ENCODE assay signal across 20 mouse cellular contexts in the genomic region with DNA sequence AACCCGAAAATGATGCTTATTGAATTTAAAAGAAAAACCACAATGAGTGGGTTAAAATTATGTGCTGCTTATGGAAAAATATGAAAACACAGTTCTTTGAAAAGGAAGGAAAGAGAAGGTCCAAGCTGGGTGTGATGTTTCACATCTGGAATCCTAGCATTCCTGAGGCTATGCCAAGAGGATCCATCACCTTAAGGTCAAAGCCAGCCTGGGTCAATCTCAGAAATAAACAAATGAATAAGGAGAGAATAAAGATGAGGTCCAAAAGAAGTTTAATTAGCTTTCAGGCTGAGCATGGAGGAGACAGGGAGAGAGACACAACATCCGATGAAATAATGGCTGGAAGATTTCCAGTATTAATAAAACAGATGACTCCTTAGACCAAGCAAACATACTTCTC.
A peak's percentile ranks its signal among the peaks of the same experiment; 100 is the strongest.
DNase-seq lines count a peak whose midpoint lies in the region; ATAC-seq and TF ChIP-seq lines count a peak whose summit lies in the region.
"Had no signal": no experiment of that assay in that cellular context is flagged by ENCODE, and none has a peak within 500 bp of the region (broad histone marks: within the 10 kb centered on the region; RNA-seq: fewer than 3 reads in every experiment).

No protein-coding gene starts in this region.

- no peaks in the 10 kb centered on the region for H3K9me3 ChIP-seq in lung, embryonic 15.5 days
- no peaks in the 10 kb centered on the region for H3K9me3 ChIP-seq in lung, postnatal 0 days (ENCODE audit: low read length)
- H3K9me3 ChIP-seq: embryonic facial prominence, embryonic 10.5 days; forebrain, embryonic 13.5 days; heart, embryonic 10.5 days; hindbrain, embryonic 12.5 days had no signal

- no peak overlapping the region for H3K9ac ChIP-seq in lung, embryonic 15.5 days
- no peak overlapping the region for H3K9ac ChIP-seq in lung, postnatal 0 days (replicated peaks; ENCODE audit: low read depth)
- H3K9ac ChIP-seq: forebrain, embryonic 13.5 days; forebrain, postnatal 0 days; hindbrain, embryonic 12.5 days had no signal

- no peaks in the 10 kb centered on the region for H3K27me3 ChIP-seq in lung, embryonic 15.5 days
- no peaks in the 10 kb centered on the region for H3K27me3 ChIP-seq in lung, postnatal 0 days (replicated peaks; ENCODE audit: insufficient read depth, low read length)
- H3K27me3 ChIP-seq: forebrain, embryonic 13.5 days; hindbrain, embryonic 12.5 days had no signal

- WGBS in lung, embryonic 15.5 days = 38% methylated on average over 2 of the region's 2 CpGs
- WGBS in lung, postnatal 0 days = 41% methylated on average over 2 of the region's 2 CpGs

- TF ChIP-seq CTCF in lung, postnatal 0 days (IDR thresholded peaks at IDR 0.05) = no peak

- H3K4me2 ChIP-seq in lung, embryonic 15.5 days = no peak overlapping the region
- no peak overlapping the region for H3K4me2 ChIP-seq in lung, postnatal 0 days (replicated peaks; ENCODE audit: low read depth, low read length)
- H3K4me2 ChIP-seq: forebrain, embryonic 13.5 days; hindbrain, embryonic 12.5 days had no signal

- DNase-seq in kidney, postnatal 10 days = peak; percentile 6
- DNase-seq in kidney, postnatal 36 days = no peak
- peak; percentile 59 for DNase-seq in lung, postnatal 0 days (ENCODE audit: low spot score)
- peak; percentile 64 for DNase-seq in lung, postnatal 36 days
- DNase-seq in layer of hippocampus, postnatal 10 days (ENCODE audit: low spot score in 2 of 2) = no peak
- DNase-seq in retina, postnatal 1 day = no peak
- DNase-seq: adrenal gland, adult 2 months; adrenal gland, postnatal 25 days; cerebellum, adult 18-20 months; cerebellum, adult 9-11 months; forebrain, postnatal 0 days; gastrocnemius, adult 2 months; gastrocnemius, postnatal 25 days; heart, postnatal 10 days; heart, postnatal 4 days had no signal

- ATAC-seq in lung, embryonic 15.5 days (ENCODE audit: borderline replicate concordance, extremely low read depth, low FRiP score, low TSS enrichment) = peak; percentile 91; the same call in 1 of the 2 replicates
- ATAC-seq in lung, postnatal 0 days = peak; percentile 79
- ATAC-seq: forebrain, embryonic 13.5 days; forebrain, postnatal 0 days had no signal

- no peak overlapping the region for H3K4me3 ChIP-seq in lung, embryonic 15.5 days
- H3K4me3 ChIP-seq in lung, postnatal 0 days (ENCODE audit: low read depth, low read length) = no peak overlapping the region
- H3K4me3 ChIP-seq: embryonic facial prominence, embryonic 10.5 days; forebrain, embryonic 13.5 days; gastrocnemius, adult 2 months; heart, embryonic 10.5 days; hindbrain, embryonic 12.5 days had no signal

- H3K36me3 ChIP-seq in lung, embryonic 15.5 days = no peaks in the 10 kb centered on the region
- H3K36me3 ChIP-seq in lung, postnatal 0 days (ENCODE audit: insufficient read depth, low read length) = no peaks in the 10 kb centered on the region
- H3K36me3 ChIP-seq: embryonic facial prominence, embryonic 10.5 days; heart, embryonic 10.5 days; hindbrain, embryonic 12.5 days had no signal

- peaks cover 2% of the 10 kb centered on the region; the same call in 1 of the 2 replicates for H3K4me1 ChIP-seq in lung, embryonic 15.5 days
- H3K4me1 ChIP-seq in lung, postnatal 0 days (ENCODE audit: insufficient read depth, low read depth, low read length) = peaks cover 3% of the 10 kb centered on the region; the same call in 1 of the 2 replicates
- H3K4me1 ChIP-seq: embryonic facial prominence, embryonic 10.5 days; heart, embryonic 10.5 days; hindbrain, embryonic 12.5 days had no signal

- no peak overlapping the region for H3K27ac ChIP-seq in lung, embryonic 15.5 days
- no peak overlapping the region for H3K27ac ChIP-seq in lung, postnatal 0 days (ENCODE audit: low read length)
- H3K27ac ChIP-seq: embryonic facial prominence, embryonic 10.5 days; forebrain, embryonic 13.5 days; gastrocnemius, adult 2 months; heart, embryonic 10.5 days; hindbrain, embryonic 12.5 days had no signal

- TF ChIP-seq EP300 in lung, postnatal 0 days (IDR thresholded peaks at IDR 0.05) = peak; percentile 61

Comparison
In these comparisons a context has a peak if more than half of its experiments do, and no peak if none do; other contexts are left out.
1. DNase-seq: peak in kidney, postnatal 10 days (single experiment), lung, postnatal 0 days (single experiment) and lung, postnatal 36 days (single experiment); none in kidney, postnatal 36 days (0 of 2), layer of hippocampus, postnatal 10 days (0 of 2) and retina, postnatal 1 day (single experiment).